ENCODE assay signal across 25 mouse cellular contexts in genomic region chr2:103473362-103473761, GRCm38 (mm10).
"Had no signal": no experiment of that assay in that cellular context is flagged by ENCODE, and none has a peak within 500 bp of the region (broad histone marks: within the 10 kb centered on the region; RNA-seq: fewer than 3 reads in every experiment).

No protein-coding gene starts in this region.

- H3K4me1 ChIP-seq: hindbrain, embryonic 10.5 days; hindbrain, embryonic 12.5 days; intestine, embryonic 15.5 days; limb, embryonic 13.5 days; limb, embryonic 15.5 days had no signal

- H3K4me2 ChIP-seq: heart, embryonic 11.5 days; hindbrain, embryonic 12.5 days; hindbrain, embryonic 14.5 days; intestine, embryonic 15.5 days; limb, embryonic 13.5 days; limb, embryonic 15.5 days; liver, embryonic 11.5 days had no signal

- H3K4me3 ChIP-seq: gastrocnemius, adult 2 months; heart, adult 2 months; hindbrain, embryonic 10.5 days; hindbrain, embryonic 12.5 days; intestine, embryonic 15.5 days; limb, embryonic 13.5 days; limb, embryonic 15.5 days had no signal

- DNase-seq: gastrocnemius, adult 2 months; gastrocnemius, postnatal 10 days; gastrocnemius, postnatal 25 days; heart, adult 2 months; heart, postnatal 10 days; heart, postnatal 4 days; kidney, adult 18-20 months; kidney, adult 8-10 months; kidney, postnatal 10 days; kidney, postnatal 36 days; layer of hippocampus, adult 9-11 months; layer of hippocampus, postnatal 36 days; left cerebral cortex, postnatal 4 days had no signal

- H3K27ac ChIP-seq: gastrocnemius, adult 2 months; heart, adult 2 months; hindbrain, embryonic 10.5 days; hindbrain, embryonic 12.5 days; hindbrain, embryonic 14.5 days; intestine, embryonic 15.5 days; limb, embryonic 13.5 days; limb, embryonic 15.5 days; liver, embryonic 14.5 days had no signal

- H3K27me3 ChIP-seq: hindbrain, embryonic 12.5 days; intestine, embryonic 15.5 days; limb, embryonic 13.5 days; limb, embryonic 15.5 days had no signal

- H3K9me3 ChIP-seq: hindbrain, embryonic 10.5 days; hindbrain, embryonic 12.5 days; intestine, embryonic 15.5 days; limb, embryonic 13.5 days; limb, embryonic 15.5 days had no signal

- ATAC-seq: hindbrain, embryonic 16.5 days; inflammation-experienced regulatory T-cells, adult 6 months; intestine, embryonic 15.5 days; intestine, postnatal 0 days had no signal

- H3K9ac ChIP-seq: hindbrain, embryonic 12.5 days; hindbrain, embryonic 14.5 days; intestine, embryonic 15.5 days; limb, embryonic 13.5 days; limb, embryonic 15.5 days; liver, embryonic 14.5 days had no signal
